ENCODE assay signal across 16 mouse cellular contexts in genomic region chr7:16001691-16002090, GRCm38 (mm10). TPM values are rescaled to one million over a fixed set of nuclear protein-coding genes. Genes with fewer than 3 reads are reported as not detected.
DNase-seq lines count a peak whose midpoint lies in the region; ATAC-seq and TF ChIP-seq lines count a peak whose summit lies in the region.
"Had no signal": no experiment of that assay in that cellular context is flagged by ENCODE, and none has a peak within 500 bp of the region (broad histone marks: within the 10 kb centered on the region; RNA-seq: fewer than 3 reads in every experiment).

No protein-coding gene starts in this region.

- peak; percentile 31 for DNase-seq in thymus, adult 2 months
- no peak for DNase-seq in thymus, postnatal 4 days
- peak; percentile 42 for DNase-seq in induced T-regulatory cell, adult 2 months (ENCODE audit: low read depth)
- DNase-seq in thymus, postnatal 10 days (ENCODE audit: low spot score in 2 of 2) = peak; percentile 23 to 29
- no peak for DNase-seq in kidney, postnatal 4 days
- no peak for DNase-seq in neural tube, embryonic 10.5 days (ENCODE audit: extremely low spot score, low spot score)
- DNase-seq: B cell, adult 2 months; cerebellum, adult 8-10 months; kidney, adult 8-10 months; liver, embryonic 13.5 days had no signal

- H3K9me3 ChIP-seq in heart, embryonic 12.5 days (replicated peaks) = no peaks in the 10 kb centered on the region
- H3K9me3 ChIP-seq in heart, embryonic 11.5 days (replicated peaks; ENCODE audit: control insufficient read depth, low read length) = no peaks in the 10 kb centered on the region
- H3K9me3 ChIP-seq: hindbrain, embryonic 15.5 days; liver, embryonic 13.5 days; midbrain, embryonic 10.5 days had no signal

- no peak for TF ChIP-seq POLR2A in thymus, adult 2 months (IDR thresholded peaks at IDR 0.05; ENCODE audit: control insufficient read depth, extremely low read depth, insufficient read depth, low read length, poor library complexity)

- 97% methylated on average over 1 of the region's 1 CpGs for WGBS in heart, embryonic 12.5 days
- WGBS in heart, embryonic 11.5 days (ENCODE audit: insufficient replicate concordance) = 83% methylated on average over 1 of the region's 1 CpGs
- WGBS in thymus, adult 2 months = 3% methylated on average over 1 of the region's 1 CpGs

- peaks cover 40% of the 10 kb centered on the region for H3K4me1 ChIP-seq in heart, embryonic 12.5 days (replicated peaks)
- H3K4me1 ChIP-seq in heart, embryonic 11.5 days (ENCODE audit: control insufficient read depth, insufficient read depth, low read length) = no peaks in the 10 kb centered on the region; the same call in 1 of the 2 replicates
- H3K4me1 ChIP-seq in thymus, adult 2 months (replicated peaks; ENCODE audit: control insufficient read depth, insufficient read depth, low read length) = peaks cover 34% of the 10 kb centered on the region
- H3K4me1 ChIP-seq: hindbrain, embryonic 15.5 days had no signal

- TF ChIP-seq CTCF in thymus, adult 2 months (IDR thresholded peaks at IDR 0.05; ENCODE audit: borderline replicate concordance, control insufficient read depth, extremely low read depth, insufficient read depth, low read length, poor library complexity) = no peak

- H3K4me2 ChIP-seq in heart, embryonic 12.5 days = no peak overlapping the region
- no peak overlapping the region for H3K4me2 ChIP-seq in heart, embryonic 11.5 days
- H3K4me2 ChIP-seq: hindbrain, embryonic 15.5 days; liver, embryonic 13.5 days had no signal

- no peaks in the 10 kb centered on the region for H3K27me3 ChIP-seq in heart, embryonic 12.5 days (replicated peaks)
- no peaks in the 10 kb centered on the region for H3K27me3 ChIP-seq in heart, embryonic 11.5 days (ENCODE audit: control insufficient read depth, insufficient read depth, low read length)
- H3K27me3 ChIP-seq in thymus, adult 2 months (ENCODE audit: control insufficient read depth, insufficient read depth, low read length) = no peaks in the 10 kb centered on the region
- H3K27me3 ChIP-seq: hindbrain, embryonic 15.5 days; liver, embryonic 13.5 days had no signal

- H3K4me3 ChIP-seq in heart, embryonic 12.5 days = no peak overlapping the region
- no peak overlapping the region for H3K4me3 ChIP-seq in heart, embryonic 11.5 days (ENCODE audit: low read depth, low read length)
- H3K4me3 ChIP-seq in thymus, adult 2 months (ENCODE audit: control insufficient read depth, insufficient read depth, low read length) = no peak overlapping the region
- H3K4me3 ChIP-seq: hindbrain, embryonic 15.5 days; liver, embryonic 13.5 days; midbrain, embryonic 10.5 days had no signal

- no peak for ATAC-seq in heart, embryonic 12.5 days (ENCODE audit: insufficient number of reproducible peaks, low FRiP score)
- ATAC-seq in heart, embryonic 11.5 days (replicated peaks; ENCODE audit: insufficient number of reproducible peaks, low FRiP score, low TSS enrichment) = no peak

- H3K9ac ChIP-seq in heart, embryonic 12.5 days = no peak overlapping the region
- no peak overlapping the region for H3K9ac ChIP-seq in heart, embryonic 11.5 days (ENCODE audit: low read depth, low read length)
- H3K9ac ChIP-seq: hindbrain, embryonic 15.5 days; liver, embryonic 13.5 days had no signal

- H3K36me3 ChIP-seq in heart, embryonic 12.5 days = peaks cover 33% of the 10 kb centered on the region
- peaks cover 11% of the 10 kb centered on the region; the same call in 1 of the 2 replicates for H3K36me3 ChIP-seq in heart, embryonic 11.5 days (ENCODE audit: control insufficient read depth, insufficient read depth, low read length)
- H3K36me3 ChIP-seq in thymus, adult 2 months (ENCODE audit: control insufficient read depth, insufficient read depth, low read length) = peaks cover 3% of the 10 kb centered on the region

- 0 out of 2 replicates have a peak overlapping the region, but pooled peaks have one; percentile 24 for H3K27ac ChIP-seq in heart, embryonic 12.5 days (ENCODE audit: poor library complexity, severe bottlenecking)
- H3K27ac ChIP-seq in heart, embryonic 11.5 days (ENCODE audit: low read depth, low read length) = no peak overlapping the region
- peak overlapping the region; percentile 32; the same call in 1 of the 2 replicates for H3K27ac ChIP-seq in thymus, adult 2 months (ENCODE audit: control insufficient read depth, insufficient read depth, low read length)
- H3K27ac ChIP-seq: hindbrain, embryonic 15.5 days; midbrain, embryonic 10.5 days had no signal

RNA-seq across cellular contexts. Expression of gene Ehd2, which starts 34.3 kb away (rescaled TPM):
- polyA plus RNA-seq in heart, embryonic 12.5 days (2016; fragmentation: Nextera tagmentation; extraction: Ambion mirVana) = 35.2 and 37.9 TPM in 2 replicates
- polyA plus RNA-seq in heart, embryonic 11.5 days (2014; fragmentation: Nextera tagmentation; extraction: Ambion mirVana) = 16.3 and 23.4 TPM in 2 replicates
- 15.0 and 17.4 TPM in 2 replicates for polyA plus RNA-seq in thymus, adult 2 months (2012; rRNA removed)

RNA-seq across cellular contexts. Expression of gene Bicra, which starts 46.0 kb away (rescaled TPM):
- polyA plus RNA-seq in heart, embryonic 12.5 days (2016; fragmentation: Nextera tagmentation; extraction: Ambion mirVana) = 5.9 and 6.4 TPM in 2 replicates
- polyA plus RNA-seq in heart, embryonic 11.5 days (2014; fragmentation: Nextera tagmentation; extraction: Ambion mirVana) = 4.9 and 5.7 TPM in 2 replicates
- polyA plus RNA-seq in thymus, adult 2 months (2012; rRNA removed) = 57.0 and 78.5 TPM in 2 replicates

RNA-seq across cellular contexts. Expression of gene Nop53, which starts 55.8 kb away (rescaled TPM):
- polyA plus RNA-seq in heart, embryonic 12.5 days (2016; fragmentation: Nextera tagmentation; extraction: Ambion mirVana) = 122 and 126 TPM in 2 replicates
- 130 and 137 TPM in 2 replicates for polyA plus RNA-seq in heart, embryonic 11.5 days (2014; fragmentation: Nextera tagmentation; extraction: Ambion mirVana)
- polyA plus RNA-seq in thymus, adult 2 months (2012; rRNA removed) = 170 and 192 TPM in 2 replicates

RNA-seq across cellular contexts. Expression of gene Zfp541, which starts 59.9 kb away (rescaled TPM):
- 0.05 TPM in 1 of 2 replicates, not detected in the other for polyA plus RNA-seq in heart, embryonic 12.5 days (2016; fragmentation: Nextera tagmentation; extraction: Ambion mirVana)
- not detected in 2 replicates for polyA plus RNA-seq in heart, embryonic 11.5 days (2014; fragmentation: Nextera tagmentation; extraction: Ambion mirVana)
- polyA plus RNA-seq in thymus, adult 2 months (2012; rRNA removed) = 0.04 and 0.11 TPM in 2 replicates
- polyA plus RNA-seq: liver, embryonic 13.5 days; lung, postnatal 0 days; midbrain, embryonic 10.5 days; small intestine, adult 2 months had no signal

Comparison
In these comparisons a context has a peak if more than half of its experiments do, and no peak if none do; other contexts are left out.
1. DNase-seq: peak in thymus, adult 2 months (single experiment), induced T-regulatory cell, adult 2 months (single experiment) and thymus, postnatal 10 days (2 of 2); none in thymus, postnatal 4 days (single experiment), kidney, postnatal 4 days (0 of 2) and neural tube, embryonic 10.5 days (single experiment).